Mouse (Mus musculus): ENCODE data around the gene Tmem107.

DNA sequence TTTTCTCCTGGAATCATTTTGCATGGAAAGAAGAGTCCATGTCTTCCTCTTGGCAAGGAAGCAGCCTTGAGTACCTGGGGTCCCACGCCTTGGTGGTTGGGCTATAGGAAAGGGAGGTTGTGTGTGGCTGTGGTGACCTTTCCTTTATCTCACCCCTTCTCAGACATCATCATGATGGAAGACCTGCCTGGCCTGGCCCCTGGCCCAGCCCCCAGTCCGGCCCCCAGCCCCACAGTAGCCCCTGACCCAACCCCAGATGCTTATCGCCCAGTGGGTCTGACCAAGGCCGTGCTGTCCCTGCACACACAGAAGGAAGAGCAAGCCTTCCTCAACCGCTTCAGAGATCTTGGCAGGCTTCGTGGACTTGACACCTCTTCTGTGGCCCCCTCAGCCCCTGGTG is 34.6 kb downstream of the Tmem107 start:
- TF ChIP-seq ELF1 (IDR thresholded peaks at IDR 0.05; ENCODE audit: low read depth, low read length) (no peak), CTCF (conservative IDR thresholded peaks at IDR 0.05 in 1 of 2, IDR thresholded peaks at IDR 0.05 in 1 of 2; ENCODE audit: low read depth in 2 of 2, low read length in 2 of 2) (no peak), POLR2A (IDR thresholded peaks at IDR 0.05; ENCODE audit: low read depth, low read length) (no peak), USF2 (conservative IDR thresholded peaks at IDR 0.05; ENCODE audit: low read depth, low read length) (no peak)
